Mouse (Mus musculus) stomach, embryonic 15.5 days (tissue): ENCODE measurements around the gene Cpxm1. TPM values are rescaled to one million over a fixed set of nuclear protein-coding genes. Genes with fewer than 3 reads are reported as not detected.

Source experiments
- ATAC-seq: fragments of 200-750 bp; cut with Nextera tagmentation; 2 replicates; pipeline ENCODE4 v1.8.0; 2017; ENCODE audit warnings: low read depth, moderate number of reproducible peaks, moderate TSS enrichment; ENCODE audit not compliant: insufficient read depth, low FRiP score
- H3K27ac ChIP-seq: fragments of 300-500 bp; sonication (generic); 2 replicates; pipeline ENCODE4 v1.5.1; 2015; ENCODE audit warnings: mild to moderate bottlenecking, inconsistent platforms
- H3K27me3 ChIP-seq: fragments of 300-500 bp; sonication (generic); replicated peaks from 2 replicates; pipeline ENCODE4 v1.6.1; 2015; ENCODE audit warnings: inconsistent platforms
- H3K36me3 ChIP-seq: fragments of 300-500 bp; sonication (generic); 2 replicates; pipeline ENCODE4 v1.6.1; 2015; ENCODE audit warnings: inconsistent platforms
- H3K4me1 ChIP-seq: fragments of 300-500 bp; sonication (generic); 2 replicates; pipeline ENCODE4 v1.6.1; 2015; ENCODE audit warnings: inconsistent platforms
- H3K4me2 ChIP-seq: fragments of 300-500 bp; sonication (generic); 2 replicates; pipeline ENCODE4 v1.6.1; 2015; ENCODE audit warnings: mild to moderate bottlenecking, inconsistent platforms
- H3K4me3 ChIP-seq: fragments of 300-500 bp; sonication (generic); replicated peaks from 2 replicates; pipeline ENCODE4 v1.5.1; 2015; ENCODE audit warnings: inconsistent platforms
- H3K9ac ChIP-seq: fragments of 300-500 bp; sonication (generic); 2 replicates; pipeline ENCODE4 v1.6.1; 2015; ENCODE audit warnings: inconsistent platforms
- H3K9me3 ChIP-seq: fragments of 300-500 bp; sonication (generic); 2 replicates; pipeline ENCODE4 v1.6.1; 2016; ENCODE audit warnings: inconsistent platforms
- WGBS: fragments of 180-500 bp; shearing (Covaris S2); methylation state at CpG from one replicate; pipeline ENCODE4 v1.1.7; 2015; 5-methylcytosine and 5-hydroxymethylcytosine counted together
- polyA plus RNA-seq: library from polyadenylated mRNA; unstranded; fragments of >200 nt; fragmentation: Nextera tagmentation; extraction: Ambion mirVana; gene quantifications from 2 replicates; pipeline ENCODE4 v1.2.1, GENCODE M21; 2015

The Cpxm1 gene
- polyA plus RNA-seq, 1 experiment from 2014 or later, result 46.4 TPM

DNA sequence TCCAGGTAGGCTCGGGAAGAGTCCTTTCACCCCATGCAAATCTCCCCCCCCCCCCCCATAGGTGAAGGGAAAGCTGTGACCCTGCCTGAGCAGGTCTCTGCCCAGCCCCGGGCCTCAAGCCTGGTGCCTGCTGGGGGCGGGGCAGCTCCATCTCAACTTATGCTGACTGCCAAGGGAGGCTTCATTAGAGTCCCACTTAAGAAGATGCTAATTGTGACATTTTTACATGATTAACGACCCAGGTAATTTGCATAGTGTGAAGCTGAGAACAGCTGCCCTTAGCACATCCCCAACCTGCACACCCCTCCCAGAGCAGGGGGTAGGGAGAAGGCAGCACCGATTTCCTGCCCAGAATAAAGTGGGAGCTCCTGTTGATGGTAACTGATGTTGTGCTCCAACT is 38.5 kb downstream of the Cpxm1 start:
- ATAC-seq, result no peak
- H3K36me3 ChIP-seq, result no peaks in the 10 kb centered on the region
- 12% methylated on average over 5 of the region's 5 CpGs for WGBS
- H3K4me2 ChIP-seq, result no peak overlapping the region
- peaks cover 28% of the 10 kb centered on the region for H3K27me3 ChIP-seq
- no peak overlapping the region for H3K9ac ChIP-seq
- H3K27ac ChIP-seq, result no peak overlapping the region
- no peaks in the 10 kb centered on the region for H3K9me3 ChIP-seq
- H3K4me1 ChIP-seq, result no peaks in the 10 kb centered on the region
- no peak overlapping the region for H3K4me3 ChIP-seq

DNA sequence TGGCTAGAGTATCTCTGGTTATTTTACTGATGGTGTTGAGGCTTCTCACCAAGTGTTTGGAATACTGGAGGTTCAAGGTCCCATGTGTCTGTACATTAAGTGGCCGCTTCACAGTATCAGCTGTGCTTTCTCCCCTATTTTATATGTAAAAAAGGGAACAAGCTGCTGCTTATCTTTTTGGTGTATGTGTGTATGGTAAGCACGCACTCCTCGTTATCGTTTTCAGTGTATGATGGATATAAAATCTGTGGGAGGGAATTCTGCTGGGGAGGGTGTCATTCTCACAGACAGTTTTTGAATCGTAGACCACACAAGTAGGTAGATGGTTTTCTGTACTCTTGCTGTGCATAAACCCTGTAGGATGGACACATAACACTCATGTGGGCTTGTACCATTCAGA is 39.8 kb downstream of the Cpxm1 start:
- no peak overlapping the region for H3K9ac ChIP-seq
- H3K4me3 ChIP-seq, result no peak overlapping the region
- no peak for ATAC-seq
- H3K36me3 ChIP-seq, result no peaks in the 10 kb centered on the region
- no peaks in the 10 kb centered on the region for H3K9me3 ChIP-seq
- no peak overlapping the region for H3K27ac ChIP-seq
- 90% methylated on average over 5 of the region's 5 CpGs for WGBS
- H3K27me3 ChIP-seq, result peaks cover 28% of the 10 kb centered on the region
- no peak overlapping the region for H3K4me2 ChIP-seq
- no peaks in the 10 kb centered on the region for H3K4me1 ChIP-seq

DNA sequence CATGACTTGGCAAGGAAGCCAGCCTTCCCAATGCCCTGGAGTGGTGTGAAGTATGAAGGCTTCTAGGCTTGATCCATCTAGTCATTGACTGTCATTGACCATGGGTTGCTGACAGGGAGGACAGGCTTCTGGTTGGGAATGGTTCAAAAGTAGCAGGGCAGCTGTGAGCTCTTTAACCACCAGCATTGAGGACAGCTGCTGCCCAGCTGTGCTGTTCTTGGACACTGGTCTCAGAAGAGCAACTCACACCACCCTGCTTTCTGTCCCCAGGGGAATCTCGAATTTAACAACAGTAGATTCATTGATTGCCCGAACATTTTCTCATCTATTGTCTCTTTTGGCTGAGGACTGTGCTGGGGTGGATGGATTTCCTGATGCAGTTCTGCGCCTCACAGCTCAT is 43.5 kb downstream of the Cpxm1 start:
- Histone ChIP-seq H3K9ac (no peak overlapping the region), H3K4me2 (no peak overlapping the region), H3K4me3 (no peak overlapping the region), H3K4me1 (no peaks in the 10 kb centered on the region), H3K9me3 (no peaks in the 10 kb centered on the region), H3K27me3 (no peaks in the 10 kb centered on the region), H3K36me3 (no peaks in the 10 kb centered on the region), H3K27ac (no peak overlapping the region)
- 70% methylated on average over 3 of the region's 3 CpGs for WGBS
- no peak for ATAC-seq

DNA sequence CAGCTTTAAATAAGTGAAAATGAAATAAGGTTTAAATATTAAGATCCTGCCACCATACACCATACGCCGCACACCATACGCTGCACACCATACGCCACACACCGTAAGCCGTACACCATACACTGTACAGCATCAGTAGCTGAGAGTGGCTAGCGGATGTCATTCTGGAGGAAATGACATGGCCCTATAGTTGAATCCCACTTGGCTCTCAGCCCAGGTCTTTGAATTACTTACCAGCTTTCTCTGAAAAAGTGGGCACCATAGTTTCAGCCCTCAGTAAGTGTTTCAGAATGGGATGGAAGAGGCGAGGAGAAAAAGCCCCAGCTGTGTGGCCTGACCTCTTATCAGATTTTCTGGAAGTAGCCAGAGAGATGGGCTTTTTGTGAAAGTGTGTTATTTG is 44.0 kb downstream of the Cpxm1 start:
- H3K9ac ChIP-seq, result no peak overlapping the region
- H3K4me2 ChIP-seq, result no peak overlapping the region
- no peak overlapping the region for H3K27ac ChIP-seq
- 91% methylated on average over 8 of the region's 8 CpGs for WGBS
- H3K36me3 ChIP-seq, result no peaks in the 10 kb centered on the region
- no peak for ATAC-seq
- no peak overlapping the region for H3K4me3 ChIP-seq
- no peaks in the 10 kb centered on the region for H3K27me3 ChIP-seq
- no peaks in the 10 kb centered on the region for H3K4me1 ChIP-seq
- H3K9me3 ChIP-seq, result no peaks in the 10 kb centered on the region

DNA sequence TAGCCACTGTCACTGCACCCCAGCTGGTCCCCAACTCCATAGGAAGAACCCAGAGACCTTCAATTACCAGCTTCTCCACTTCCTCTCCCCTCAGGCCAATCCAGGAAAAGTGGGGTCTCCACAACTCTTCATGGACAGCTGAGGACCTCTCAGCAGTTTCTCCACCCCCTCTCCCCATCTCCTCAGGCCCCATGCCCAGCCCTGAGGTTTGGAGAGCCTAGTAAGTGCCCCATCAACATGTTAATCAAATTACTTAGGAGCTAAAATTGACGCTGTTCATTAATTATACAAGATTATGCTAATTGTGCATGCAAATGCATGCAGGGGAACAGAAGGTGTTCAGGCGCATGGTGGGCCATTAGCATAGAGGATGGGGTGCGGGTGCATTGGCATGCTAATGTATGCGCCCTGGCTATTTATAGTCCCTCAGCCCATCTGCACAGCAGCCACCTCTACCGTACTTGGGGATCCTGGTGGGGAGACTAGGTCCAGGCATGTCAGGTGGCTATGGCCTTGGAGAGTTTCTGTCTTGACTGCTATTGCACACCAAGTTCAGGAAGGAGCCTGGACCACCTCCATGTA is 45.5 kb downstream of the Cpxm1 start:
- no peaks in the 10 kb centered on the region for H3K4me1 ChIP-seq
- ATAC-seq, result no peak
- H3K9me3 ChIP-seq, result no peaks in the 10 kb centered on the region
- H3K4me3 ChIP-seq, result no peak overlapping the region
- H3K27me3 ChIP-seq, result no peaks in the 10 kb centered on the region
- H3K36me3 ChIP-seq, result no peaks in the 10 kb centered on the region
- no peak overlapping the region for H3K9ac ChIP-seq
- H3K4me2 ChIP-seq, result no peak overlapping the region
- H3K27ac ChIP-seq, result no peak overlapping the region
- WGBS, result 55% methylated on average over 5 of the region's 5 CpGs

DNA sequence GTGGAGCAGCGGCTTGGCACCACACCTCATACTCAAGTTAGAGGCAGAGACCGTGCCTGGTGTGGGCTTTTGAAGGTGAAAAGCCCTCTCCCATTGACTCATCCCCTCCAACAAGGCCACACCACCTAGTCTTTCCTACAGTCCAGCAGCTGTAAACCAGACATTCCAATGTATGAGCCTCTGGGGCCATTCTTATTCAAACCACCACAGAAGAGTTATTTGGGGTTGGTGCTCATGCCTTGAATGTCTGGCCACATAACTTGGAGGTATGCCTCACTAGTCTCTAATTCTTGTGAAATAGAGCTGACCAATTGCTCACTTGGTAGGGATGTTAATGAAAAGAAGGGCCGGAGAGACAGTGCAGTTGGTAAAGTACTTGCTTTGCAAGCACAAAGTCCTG is 47.0 kb downstream of the Cpxm1 start:
- H3K9me3 ChIP-seq, result no peaks in the 10 kb centered on the region
- no peaks in the 10 kb centered on the region for H3K27me3 ChIP-seq
- no peaks in the 10 kb centered on the region for H3K4me1 ChIP-seq
- H3K4me3 ChIP-seq, result no peak overlapping the region
- no peak overlapping the region for H3K27ac ChIP-seq
- no peaks in the 10 kb centered on the region for H3K36me3 ChIP-seq
- 75% methylated on average over 3 of the region's 3 CpGs for WGBS
- no peak overlapping the region for H3K4me2 ChIP-seq
- ATAC-seq, result no peak
- H3K9ac ChIP-seq, result no peak overlapping the region

DNA sequence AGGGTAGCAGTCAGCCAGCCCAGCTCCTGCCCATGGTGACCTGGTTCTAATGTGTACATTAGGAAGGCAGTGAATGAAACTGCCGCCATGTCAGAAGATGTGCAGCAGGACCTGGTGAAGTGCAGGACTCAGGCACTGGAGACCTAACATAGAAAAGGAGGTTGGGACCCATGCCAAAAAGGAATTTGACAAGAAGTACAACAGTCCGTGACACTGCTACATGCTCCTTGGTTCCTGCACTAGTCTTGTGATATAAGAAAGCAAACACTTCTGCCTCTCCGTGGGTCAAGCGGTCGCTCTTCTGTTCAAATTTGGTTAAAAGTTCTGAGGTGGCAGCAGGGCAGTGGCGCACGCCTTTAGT is 56.2 kb downstream of the Cpxm1 start:
- WGBS, result 86% methylated on average over 7 of the region's 7 CpGs
- no peaks in the 10 kb centered on the region for H3K4me1 ChIP-seq
- ATAC-seq, result no peak

More for the DNA sequence above, 56.2 kb downstream of the Cpxm1 start:
- H3K27ac ChIP-seq, result no peak overlapping the region
- H3K9me3 ChIP-seq, result no peaks in the 10 kb centered on the region
- no peaks in the 10 kb centered on the region for H3K36me3 ChIP-seq
- no peak overlapping the region for H3K4me3 ChIP-seq
- no peak overlapping the region for H3K4me2 ChIP-seq
- H3K27me3 ChIP-seq, result no peaks in the 10 kb centered on the region
- H3K9ac ChIP-seq, result no peak overlapping the region

Other genes starting within 250 kb of the Cpxm1 start
- gene Snrpb, start 218.2 kb downstream of the Cpxm1 start, polyA plus RNA-seq, result 518 and 527 TPM in 2 replicates
- 0.04 TPM in 1 of 2 replicates, not detected in the other for gene Tmc2, start 202.4 kb downstream of the Cpxm1 start, polyA plus RNA-seq
- 260 and 287 TPM in 2 replicates for gene Nop56, start 123.1 kb downstream of the Cpxm1 start, polyA plus RNA-seq
- 171 and 192 TPM in 2 replicates for gene Idh3b, start 113.0 kb downstream of the Cpxm1 start, polyA plus RNA-seq
- 2.8 and 3.1 TPM in 2 replicates for gene Ebf4, start 102.4 kb downstream of the Cpxm1 start, polyA plus RNA-seq
- gene Gm28372, start 7.7 kb upstream of the Cpxm1 start, polyA plus RNA-seq, result 0.14 TPM in 1 of 2 replicates, not detected in the other
- gene 1700020A23Rik, start 7.7 kb upstream of the Cpxm1 start, polyA plus RNA-seq, result not detected in 2 replicates
- gene Tmem239, start 8.9 kb upstream of the Cpxm1 start, polyA plus RNA-seq, result 0.10 TPM in 1 of 2 replicates, not detected in the other
- 78.8 and 88.6 TPM in 2 replicates for gene Vps16, start 26.8 kb upstream of the Cpxm1 start, polyA plus RNA-seq
- 11.1 and 14.0 TPM in 2 replicates for gene Pced1a, start 27.1 kb upstream of the Cpxm1 start, polyA plus RNA-seq
- 85.2 and 88.2 TPM in 2 replicates for gene Ptpra, start 52.7 kb upstream of the Cpxm1 start, polyA plus RNA-seq
- gene Mrps26, start 166.2 kb upstream of the Cpxm1 start, polyA plus RNA-seq, result 80.8 and 87.4 TPM in 2 replicates
- gene Oxt, start 178.6 kb upstream of the Cpxm1 start, polyA plus RNA-seq, result not detected in 2 replicates
- gene Avp, start 185.0 kb upstream of the Cpxm1 start, polyA plus RNA-seq, result not detected in 2 replicates
- gene Fastkd5, start 232.5 kb upstream of the Cpxm1 start, polyA plus RNA-seq, result 13.6 and 15.2 TPM in 2 replicates
- gene Ubox5, start 232.5 kb upstream of the Cpxm1 start, polyA plus RNA-seq, result 10.4 and 11.4 TPM in 2 replicates
- 9.9 and 11.9 TPM in 2 replicates for gene Lzts3, start 245.2 kb upstream of the Cpxm1 start, polyA plus RNA-seq